Mouse (Mus musculus): Measurements from ENCODE around the gene Flvcr2. TPM values are rescaled to one million over a fixed set of nuclear protein-coding genes. Genes with fewer than 3 reads are reported as not detected.

The Flvcr2 gene
- polyA plus RNA-seq, 1 experiment from 2014 or later: 2.0 TPM

DNA sequence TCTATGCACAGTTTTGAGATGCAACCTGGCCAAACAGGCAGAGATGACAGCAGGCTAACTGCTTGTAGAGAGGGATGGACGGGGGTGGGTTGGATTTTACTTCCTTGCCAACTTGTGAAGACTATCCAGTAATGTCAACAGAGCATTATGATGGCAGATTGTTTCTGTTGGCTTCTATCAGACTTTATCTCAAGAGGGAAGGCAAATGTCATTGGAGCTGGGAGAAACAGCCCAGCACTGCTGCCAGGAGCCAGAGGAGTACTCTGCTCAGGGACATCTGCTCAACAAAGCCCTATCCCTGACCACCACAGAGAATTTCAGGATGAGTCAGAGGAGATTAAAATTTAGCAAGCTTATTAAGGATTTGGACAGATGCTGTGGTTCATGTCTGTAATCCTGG lies 18.3 kb downstream of the Flvcr2 start:
- H3K27ac ChIP-seq (ENCODE audit: low read depth): no peak overlapping the region
- no peaks in the 10 kb centered on the region for H3K36me3 ChIP-seq (ENCODE audit: control insufficient read depth, insufficient read depth, low read length)
- no peak overlapping the region for H3K4me2 ChIP-seq (ENCODE audit: low read length)
- no peak overlapping the region for H3K9ac ChIP-seq (ENCODE audit: low read length)
- no peaks in the 10 kb centered on the region for H3K4me1 ChIP-seq (replicated peaks; ENCODE audit: control insufficient read depth, insufficient read depth, low read length)
- no peak overlapping the region for H3K4me3 ChIP-seq (ENCODE audit: low read depth, low read length)
- no peaks in the 10 kb centered on the region for H3K27me3 ChIP-seq (replicated peaks; ENCODE audit: control insufficient read depth, insufficient read depth, low read length)
- DNase-seq (ENCODE audit: low spot score): no peak
- H3K9me3 ChIP-seq (ENCODE audit: control insufficient read depth, low read length): no peaks in the 10 kb centered on the region
- WGBS: 58% methylated on average over 1 of the region's 1 CpGs
- no peak for ATAC-seq (replicated peaks; ENCODE audit: low FRiP score, low TSS enrichment, low read depth)

DNA sequence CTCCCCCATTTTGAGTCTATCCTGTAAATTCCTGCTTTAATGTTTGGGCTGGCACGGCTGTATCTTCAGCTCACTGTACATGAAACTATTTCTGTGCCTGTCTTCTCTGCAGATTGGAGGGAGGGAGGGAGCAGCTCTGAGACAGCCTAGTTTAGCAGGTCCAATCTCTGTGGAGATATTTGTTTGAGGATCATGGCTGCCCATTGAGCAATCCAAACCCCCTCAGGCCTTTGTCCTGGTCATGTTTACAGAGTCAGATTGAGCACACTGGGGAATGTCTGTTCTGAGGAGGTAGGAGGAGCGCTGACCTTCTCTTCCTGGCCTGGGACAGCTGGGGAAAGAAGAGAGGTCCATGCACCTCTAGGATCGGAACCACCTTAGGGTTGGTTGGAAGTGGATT lies 19.9 kb downstream of the Flvcr2 start:
- Histone ChIP-seq H3K9me3 (ENCODE audit: control insufficient read depth, low read length) (no peaks in the 10 kb centered on the region), H3K4me1 (replicated peaks; ENCODE audit: control insufficient read depth, insufficient read depth, low read length) (no peaks in the 10 kb centered on the region), H3K4me3 (ENCODE audit: low read depth, low read length) (no peak overlapping the region), H3K27me3 (replicated peaks; ENCODE audit: control insufficient read depth, insufficient read depth, low read length) (no peaks in the 10 kb centered on the region), H3K36me3 (ENCODE audit: control insufficient read depth, insufficient read depth, low read length) (no peaks in the 10 kb centered on the region), H3K4me2 (ENCODE audit: low read length) (no peak overlapping the region), H3K9ac (ENCODE audit: low read length) (no peak overlapping the region), H3K27ac (ENCODE audit: low read depth) (no peak overlapping the region)
- DNase-seq (ENCODE audit: low spot score) (no peak), ATAC-seq (replicated peaks; ENCODE audit: low FRiP score, low TSS enrichment, low read depth) (no peak)
- WGBS: 54% methylated on average over 3 of the region's 3 CpGs

GRCm38 (mm10) chr12:85767750-85768149 lies 21.4 kb downstream of the Flvcr2 start:
- H3K4me2 ChIP-seq (ENCODE audit: low read length): no peak overlapping the region
- H3K4me3 ChIP-seq (ENCODE audit: low read depth, low read length): no peak overlapping the region
- H3K36me3 ChIP-seq (ENCODE audit: control insufficient read depth, insufficient read depth, low read length): no peaks in the 10 kb centered on the region
- no peaks in the 10 kb centered on the region for H3K27me3 ChIP-seq (replicated peaks; ENCODE audit: control insufficient read depth, insufficient read depth, low read length)
- H3K4me1 ChIP-seq (replicated peaks; ENCODE audit: control insufficient read depth, insufficient read depth, low read length): no peaks in the 10 kb centered on the region
- 55% methylated on average over 4 of the region's 4 CpGs for WGBS
- H3K27ac ChIP-seq (ENCODE audit: low read depth): no peak overlapping the region
- ATAC-seq (replicated peaks; ENCODE audit: low FRiP score, low TSS enrichment, low read depth) (no peak), DNase-seq (ENCODE audit: low spot score) (no peak)
- no peaks in the 10 kb centered on the region for H3K9me3 ChIP-seq (ENCODE audit: control insufficient read depth, low read length)
- no peak overlapping the region for H3K9ac ChIP-seq (ENCODE audit: low read length)

GRCm38 (mm10) chr12:85771356-85771755 lies 25.0 kb downstream of the Flvcr2 start:
- Histone ChIP-seq H3K4me1 (replicated peaks; ENCODE audit: control insufficient read depth, insufficient read depth, low read length) (no peaks in the 10 kb centered on the region), H3K36me3 (ENCODE audit: control insufficient read depth, insufficient read depth, low read length) (no peaks in the 10 kb centered on the region), H3K9ac (ENCODE audit: low read length) (no peak overlapping the region), H3K9me3 (ENCODE audit: control insufficient read depth, low read length) (peaks cover 3% of the 10 kb centered on the region; the same call in 1 of the 2 replicates), H3K4me3 (ENCODE audit: low read depth, low read length) (no peak overlapping the region), H3K4me2 (ENCODE audit: low read length) (no peak overlapping the region), H3K27me3 (replicated peaks; ENCODE audit: control insufficient read depth, insufficient read depth, low read length) (no peaks in the 10 kb centered on the region), H3K27ac (ENCODE audit: low read depth) (no peak overlapping the region)
- DNase-seq (ENCODE audit: low spot score) (no peak), ATAC-seq (replicated peaks; ENCODE audit: low FRiP score, low TSS enrichment, low read depth) (no peak)
- WGBS: 44% methylated on average over 3 of the region's 3 CpGs

DNA sequence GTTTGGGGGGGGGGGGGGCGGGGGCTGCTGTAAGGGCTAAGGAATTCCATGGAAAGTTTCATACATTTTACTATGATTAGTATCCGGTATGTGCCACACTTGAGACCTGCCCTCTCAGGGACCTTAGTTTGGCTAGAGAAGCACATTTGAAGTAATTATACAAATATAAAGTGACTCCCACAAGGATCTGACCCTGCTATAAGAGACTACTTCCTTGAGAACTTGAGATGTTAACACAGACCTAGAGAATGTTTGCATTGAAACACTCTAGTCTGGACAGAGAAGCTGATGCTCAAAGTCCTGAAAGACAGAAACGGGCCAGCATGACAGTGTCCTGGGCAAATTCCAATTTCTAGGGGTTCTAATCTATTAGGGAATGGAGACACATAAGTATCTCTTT lies 32.6 kb downstream of the Flvcr2 start:
- no peaks in the 10 kb centered on the region for H3K4me1 ChIP-seq (replicated peaks; ENCODE audit: control insufficient read depth, insufficient read depth, low read length)
- DNase-seq (ENCODE audit: low spot score) (no peak), ATAC-seq (replicated peaks; ENCODE audit: low FRiP score, low TSS enrichment, low read depth) (no peak)
- no peaks in the 10 kb centered on the region for H3K36me3 ChIP-seq (ENCODE audit: control insufficient read depth, insufficient read depth, low read length)
- H3K27ac ChIP-seq (ENCODE audit: low read depth): no peak overlapping the region
- H3K4me2 ChIP-seq (ENCODE audit: low read length): no peak overlapping the region
- peaks cover under 1% of the 10 kb centered on the region; the same call in 1 of the 2 replicates for H3K9me3 ChIP-seq (ENCODE audit: control insufficient read depth, low read length)
- no peak overlapping the region for H3K4me3 ChIP-seq (ENCODE audit: low read depth, low read length)
- 57% methylated on average over 3 of the region's 3 CpGs for WGBS
- H3K9ac ChIP-seq (ENCODE audit: low read length): no peak overlapping the region
- no peaks in the 10 kb centered on the region for H3K27me3 ChIP-seq (replicated peaks; ENCODE audit: control insufficient read depth, insufficient read depth, low read length)

GRCm38 (mm10) chr12:85779707-85780106 lies 33.4 kb downstream of the Flvcr2 start:
- Histone ChIP-seq H3K4me3 (ENCODE audit: low read depth, low read length) (no peak overlapping the region), H3K27me3 (replicated peaks; ENCODE audit: control insufficient read depth, insufficient read depth, low read length) (no peaks in the 10 kb centered on the region), H3K36me3 (ENCODE audit: control insufficient read depth, insufficient read depth, low read length) (no peaks in the 10 kb centered on the region), H3K4me2 (ENCODE audit: low read length) (no peak overlapping the region), H3K27ac (ENCODE audit: low read depth) (no peak overlapping the region), H3K4me1 (replicated peaks; ENCODE audit: control insufficient read depth, insufficient read depth, low read length) (no peaks in the 10 kb centered on the region), H3K9me3 (ENCODE audit: control insufficient read depth, low read length) (no peaks in the 10 kb centered on the region), H3K9ac (ENCODE audit: low read length) (no peak overlapping the region)
- no peak for ATAC-seq (replicated peaks; ENCODE audit: low FRiP score, low TSS enrichment, low read depth)
- no peak for DNase-seq (ENCODE audit: low spot score)
- 88% methylated on average over 5 of the region's 5 CpGs for WGBS

GRCm38 (mm10) chr12:85781606-85782005 lies 35.3 kb downstream of the Flvcr2 start:
- no peaks in the 10 kb centered on the region for H3K27me3 ChIP-seq (replicated peaks; ENCODE audit: control insufficient read depth, insufficient read depth, low read length)
- no peak overlapping the region for H3K4me2 ChIP-seq (ENCODE audit: low read length)
- no peaks in the 10 kb centered on the region for H3K36me3 ChIP-seq (ENCODE audit: control insufficient read depth, insufficient read depth, low read length)
- H3K27ac ChIP-seq (ENCODE audit: low read depth): no peak overlapping the region
- H3K9me3 ChIP-seq (ENCODE audit: control insufficient read depth, low read length): no peaks in the 10 kb centered on the region
- H3K4me3 ChIP-seq (ENCODE audit: low read depth, low read length): no peak overlapping the region
- ATAC-seq (replicated peaks; ENCODE audit: low FRiP score, low TSS enrichment, low read depth): no peak
- no peak overlapping the region for H3K9ac ChIP-seq (ENCODE audit: low read length)
- no peak for DNase-seq (ENCODE audit: low spot score)
- WGBS: 89% methylated on average over 3 of the region's 3 CpGs
- no peaks in the 10 kb centered on the region for H3K4me1 ChIP-seq (replicated peaks; ENCODE audit: control insufficient read depth, insufficient read depth, low read length)

GRCm38 (mm10) chr12:85784916-85785815 lies 38.8 kb downstream of the Flvcr2 start:
- ATAC-seq (replicated peaks; ENCODE audit: low FRiP score, low TSS enrichment, low read depth) (peak; percentile 77), DNase-seq (ENCODE audit: low spot score) (no peak)
- no peaks in the 10 kb centered on the region for H3K4me1 ChIP-seq (replicated peaks; ENCODE audit: control insufficient read depth, insufficient read depth, low read length)
- 54% methylated on average over 19 of the region's 19 CpGs for WGBS
- H3K9me3 ChIP-seq (ENCODE audit: control insufficient read depth, low read length): no peaks in the 10 kb centered on the region
- H3K27me3 ChIP-seq (replicated peaks; ENCODE audit: control insufficient read depth, insufficient read depth, low read length): no peaks in the 10 kb centered on the region
- H3K9ac ChIP-seq (ENCODE audit: low read length): no peak overlapping the region
- no peak overlapping the region for H3K4me3 ChIP-seq (ENCODE audit: low read depth, low read length)
- no peak overlapping the region for H3K27ac ChIP-seq (ENCODE audit: low read depth)
- H3K4me2 ChIP-seq (ENCODE audit: low read length): no peak overlapping the region
- no peaks in the 10 kb centered on the region for H3K36me3 ChIP-seq (ENCODE audit: control insufficient read depth, insufficient read depth, low read length)

GRCm38 (mm10) chr12:85792158-85792557 lies 45.8 kb downstream of the Flvcr2 start:
- H3K4me2 ChIP-seq (ENCODE audit: low read length): no peak overlapping the region

More at GRCm38 (mm10) chr12:85792158-85792557, 45.8 kb downstream of the Flvcr2 start:
- WGBS: 79% methylated on average over 4 of the region's 4 CpGs
- no peak overlapping the region for H3K4me3 ChIP-seq (ENCODE audit: low read depth, low read length)
- H3K9ac ChIP-seq (ENCODE audit: low read length): no peak overlapping the region
- H3K36me3 ChIP-seq (ENCODE audit: control insufficient read depth, insufficient read depth, low read length): no peaks in the 10 kb centered on the region
- no peak for ATAC-seq (replicated peaks; ENCODE audit: low FRiP score, low TSS enrichment, low read depth)
- no peaks in the 10 kb centered on the region; the same call in 1 of the 2 replicates for H3K4me1 ChIP-seq (replicated peaks; ENCODE audit: control insufficient read depth, insufficient read depth, low read length)
- no peak overlapping the region for H3K27ac ChIP-seq (ENCODE audit: low read depth)
- no peaks in the 10 kb centered on the region for H3K27me3 ChIP-seq (replicated peaks; ENCODE audit: control insufficient read depth, insufficient read depth, low read length)
- no peak for DNase-seq (ENCODE audit: low spot score)
- no peaks in the 10 kb centered on the region for H3K9me3 ChIP-seq (ENCODE audit: control insufficient read depth, low read length)
